Mouse (Mus musculus): ENCODE data around the gene Slc37a1.

Slc37a1 gene

DNA sequence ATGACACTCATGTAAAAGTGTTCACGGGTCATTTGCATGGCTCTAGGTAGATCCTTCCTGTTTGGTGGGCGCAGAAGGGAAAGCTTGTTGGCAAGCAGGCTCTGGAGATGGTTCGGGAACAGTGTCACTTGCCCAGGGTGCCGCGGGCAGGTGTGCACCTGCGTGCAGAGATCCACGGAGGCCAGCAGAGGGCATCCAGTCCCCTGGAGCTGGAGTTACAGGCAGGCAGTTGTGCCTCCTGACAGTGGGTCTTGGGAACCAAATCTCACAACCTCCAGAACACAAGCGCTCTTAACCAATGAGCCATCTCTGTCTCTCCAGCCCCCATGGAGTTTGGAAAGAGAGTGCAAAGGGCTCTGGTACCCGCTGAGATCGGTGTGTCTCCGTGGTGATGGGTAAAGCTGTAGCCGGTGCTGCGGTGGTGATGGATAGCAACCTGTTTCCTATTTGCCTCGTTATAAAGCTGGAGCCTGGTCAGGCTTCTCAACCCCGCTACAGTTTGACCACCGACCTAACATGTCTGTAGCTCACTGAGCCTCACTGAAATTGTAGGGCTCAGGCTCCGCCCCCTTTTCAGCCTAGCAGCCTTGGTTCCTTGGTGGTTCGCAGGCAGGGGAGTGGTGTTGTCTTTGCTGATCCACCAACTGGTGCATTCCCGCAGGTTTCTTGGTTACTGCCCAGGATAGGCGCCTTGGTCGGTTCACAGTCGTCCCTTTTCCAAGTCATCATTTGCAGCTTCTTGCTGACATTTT, 31.1 kb downstream of the Slc37a1 start:
- no peak for DNase-seq (ENCODE audit: low spot score in 2 of 2)

DNA sequence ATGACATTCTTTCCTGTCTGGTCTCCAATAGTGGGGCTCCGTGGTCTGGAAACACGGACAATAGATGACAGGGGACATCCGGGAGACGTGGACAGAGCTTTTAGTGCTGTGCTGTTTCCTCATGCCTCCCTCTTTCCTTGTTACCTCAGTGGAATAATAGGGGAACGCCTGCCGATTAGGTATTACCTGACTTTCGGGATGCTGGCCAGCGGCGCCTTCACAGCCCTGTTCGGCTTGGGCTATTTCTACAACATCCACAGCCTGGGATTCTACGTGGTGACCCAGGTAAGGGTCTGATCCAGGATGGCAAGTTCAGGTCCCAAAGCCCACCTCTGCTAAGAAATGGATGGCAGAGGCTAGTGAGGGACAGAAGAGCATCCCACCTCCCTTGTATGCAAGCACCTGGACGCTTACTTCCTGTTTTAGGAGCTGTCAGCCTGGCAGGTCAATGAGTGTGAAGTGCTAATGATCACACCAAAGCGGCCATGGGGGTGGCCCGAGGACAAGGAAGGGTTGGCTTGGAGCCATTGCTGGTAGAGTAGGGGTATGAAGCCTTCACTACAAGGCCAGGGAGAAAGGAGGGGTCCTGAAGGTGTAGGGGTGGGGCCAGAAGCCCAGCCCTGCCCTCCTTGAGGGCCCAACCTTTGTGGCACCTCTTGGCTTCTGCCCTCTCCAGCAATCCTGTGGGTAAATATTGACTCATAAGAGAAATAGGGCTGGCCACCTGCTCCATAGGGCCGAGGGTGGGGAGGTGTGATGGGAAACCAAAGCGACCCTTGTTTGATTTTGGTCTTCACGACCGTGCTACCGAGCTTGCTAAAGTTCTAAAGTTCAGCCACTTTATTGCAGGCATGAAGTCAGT, 32.5 kb downstream of the Slc37a1 start:
- DNase-seq (ENCODE audit: low spot score in 2 of 2) = no peak

DNA sequence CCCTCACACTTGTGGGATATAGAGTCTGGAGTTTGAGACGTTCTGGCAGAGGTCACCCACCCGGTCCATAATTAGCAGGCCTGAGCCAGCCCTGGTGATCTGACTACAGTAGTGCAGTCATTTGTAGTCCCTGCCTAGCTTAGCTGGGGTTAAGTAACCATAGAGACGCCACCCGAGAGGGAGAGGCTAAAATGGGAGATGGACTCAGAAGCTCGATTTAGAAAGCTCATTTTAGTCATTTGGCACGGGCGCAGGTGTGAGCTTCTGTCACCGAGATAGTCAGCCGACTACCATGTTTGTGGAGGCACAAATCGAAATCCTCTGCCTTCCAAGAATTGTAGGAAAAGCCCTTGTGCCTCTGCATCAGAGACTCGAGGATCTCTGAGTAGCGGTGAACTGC, 34.8 kb downstream of the Slc37a1 start:
- no peak for DNase-seq (ENCODE audit: low spot score in 2 of 2)

DNA sequence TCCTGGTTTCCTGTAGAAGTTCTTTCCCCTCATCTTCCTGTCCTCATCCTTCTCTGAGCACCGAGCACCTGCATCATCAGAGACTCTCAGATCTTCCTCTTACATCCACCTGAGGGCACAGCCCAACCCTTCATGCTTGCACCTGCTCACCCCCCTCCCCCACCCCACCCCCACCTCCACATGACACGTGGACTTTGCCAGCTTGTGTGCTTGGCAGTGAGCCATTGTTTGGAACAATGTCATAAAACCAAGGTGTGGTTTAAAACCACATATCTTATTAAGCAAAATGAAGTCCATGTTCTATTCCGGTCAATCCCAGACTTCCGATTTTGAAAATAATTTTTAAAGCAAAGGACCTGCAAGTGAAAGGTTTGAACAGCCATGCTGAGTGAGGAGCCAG, 35.9 kb downstream of the Slc37a1 start:
- DNase-seq (ENCODE audit: low spot score in 2 of 2) = no peak

DNA sequence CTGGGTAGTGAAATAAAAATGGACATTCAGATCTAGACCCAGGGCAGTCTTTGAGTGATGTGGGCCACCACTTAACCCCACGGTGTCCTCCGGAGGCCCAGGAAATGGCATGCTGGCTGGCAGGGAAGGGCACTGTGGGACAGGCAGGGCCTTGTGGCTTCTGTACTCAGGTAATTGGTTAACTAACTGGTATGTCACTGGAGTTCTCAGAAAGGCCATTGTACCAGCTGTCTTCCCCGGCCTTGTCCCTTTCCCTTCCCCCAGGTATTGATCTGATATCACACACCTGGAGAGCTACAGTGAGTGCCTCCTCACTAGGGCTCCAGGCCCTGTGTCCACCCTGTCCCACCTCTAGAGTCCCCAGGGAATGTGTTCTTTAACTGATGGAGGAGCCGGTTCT, 36.8 kb downstream of the Slc37a1 start:
- no peak for DNase-seq (ENCODE audit: low spot score in 2 of 2)

DNA sequence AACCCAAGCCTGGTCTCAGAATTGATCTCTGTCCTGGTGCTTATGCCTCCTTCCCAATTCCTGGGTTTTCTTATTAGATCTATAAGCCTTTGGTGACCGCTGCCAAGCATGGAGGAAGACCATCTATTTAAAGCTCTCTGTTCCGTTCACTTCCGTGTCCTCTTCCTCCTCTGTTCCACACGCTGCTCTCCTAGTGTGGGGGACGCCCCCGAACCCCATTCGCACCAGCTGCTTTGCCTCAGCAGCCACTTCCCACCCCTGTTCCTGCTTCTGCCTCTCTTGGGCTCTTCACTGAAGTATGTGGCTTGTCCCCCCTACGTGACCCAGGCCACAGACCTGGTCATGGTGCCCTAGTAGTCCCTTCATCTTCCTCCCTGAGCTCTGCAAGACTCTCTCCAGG, 37.6 kb downstream of the Slc37a1 start:
- DNase-seq (ENCODE audit: low spot score in 2 of 2) = no peak

DNA sequence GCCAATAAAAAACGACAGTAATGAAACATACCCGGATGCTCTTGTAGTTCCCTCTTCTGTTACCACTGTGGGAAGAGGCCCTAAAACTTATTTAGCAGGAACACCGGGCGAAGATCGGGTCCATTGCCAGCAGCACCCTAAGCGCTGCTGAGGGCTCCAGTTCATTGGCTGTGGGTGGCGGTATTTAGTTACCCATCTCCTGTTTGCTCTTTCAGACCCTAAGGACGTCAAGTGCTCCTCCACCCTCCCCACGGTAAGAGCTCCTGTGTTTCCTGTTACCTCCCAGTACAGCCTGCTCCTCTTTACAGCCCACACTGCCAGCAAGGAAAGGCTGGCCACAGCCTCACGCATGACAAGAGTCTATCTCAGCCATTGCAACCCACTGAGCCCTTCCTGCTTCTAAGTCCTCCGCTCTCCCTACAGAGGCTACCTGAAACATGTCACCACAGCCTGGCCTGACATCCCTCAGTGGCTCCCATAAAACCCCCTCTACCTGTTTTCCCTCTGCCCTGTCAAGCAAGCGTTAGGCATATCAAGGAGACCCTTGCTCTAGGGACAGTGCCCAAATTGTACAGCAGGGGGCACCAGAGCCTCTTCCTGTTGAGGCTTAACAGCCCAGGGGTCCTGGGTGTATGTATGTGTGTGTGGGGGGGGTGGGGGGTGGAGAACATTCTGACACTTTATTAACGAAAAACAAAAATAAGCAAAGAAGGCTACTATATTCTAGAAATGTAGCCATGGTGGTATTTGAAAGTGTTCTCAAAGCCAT, 39.0 kb downstream of the Slc37a1 start:
- no peak for DNase-seq (ENCODE audit: low spot score in 2 of 2)

DNA sequence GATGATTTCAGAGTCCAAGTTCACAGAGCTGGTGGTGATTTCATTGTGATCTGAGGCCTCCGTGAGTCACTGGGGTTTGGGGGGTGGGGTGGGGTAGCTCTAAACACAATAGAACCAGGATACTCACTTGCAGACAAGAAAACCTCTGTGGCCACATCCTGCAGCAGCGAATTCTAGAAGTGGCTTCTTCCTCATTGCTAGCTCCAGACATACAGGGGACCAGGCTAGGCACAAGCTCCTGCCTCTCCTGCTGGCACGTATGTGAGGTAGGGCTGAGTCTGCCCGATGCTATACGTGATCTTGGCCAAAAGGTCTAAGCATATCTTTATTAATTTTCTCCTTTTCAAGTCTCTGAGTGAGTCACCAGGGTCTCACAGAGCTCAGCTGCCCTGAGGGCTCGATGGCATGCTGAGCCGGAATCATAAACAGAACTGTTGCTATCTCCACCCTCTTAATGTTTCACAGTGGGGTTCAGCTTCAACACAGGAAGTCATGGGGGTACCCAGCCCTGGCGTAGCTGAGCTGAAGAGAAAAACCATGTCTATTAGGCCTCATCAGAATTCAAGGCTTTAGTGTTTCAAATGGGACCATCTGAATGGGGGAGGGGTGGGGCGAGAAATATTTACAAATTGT, 39.7 kb downstream of the Slc37a1 start:
- DNase-seq (ENCODE audit: low spot score in 2 of 2) = no peak

DNA sequence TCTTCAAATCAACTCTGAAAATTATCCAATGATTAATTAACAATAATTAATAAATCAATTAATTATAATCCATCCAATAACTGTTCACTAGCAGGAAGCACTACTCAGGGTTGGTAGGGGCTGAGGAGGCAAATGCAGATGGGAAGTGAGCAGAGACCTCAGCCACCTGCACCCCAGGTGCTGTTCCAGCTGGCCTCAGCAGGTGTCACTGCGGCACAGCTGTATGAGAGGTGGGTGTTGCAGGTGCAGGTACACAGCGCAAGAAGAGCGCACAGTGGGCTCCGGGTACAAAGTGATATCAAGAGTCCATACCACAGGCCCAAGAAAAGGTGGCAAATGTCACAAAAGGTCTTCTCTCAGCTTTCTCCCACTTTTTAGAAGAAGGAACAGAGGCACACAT, 41.9 kb downstream of the Slc37a1 start:
- DNase-seq (ENCODE audit: low spot score in 2 of 2) = no peak

DNA sequence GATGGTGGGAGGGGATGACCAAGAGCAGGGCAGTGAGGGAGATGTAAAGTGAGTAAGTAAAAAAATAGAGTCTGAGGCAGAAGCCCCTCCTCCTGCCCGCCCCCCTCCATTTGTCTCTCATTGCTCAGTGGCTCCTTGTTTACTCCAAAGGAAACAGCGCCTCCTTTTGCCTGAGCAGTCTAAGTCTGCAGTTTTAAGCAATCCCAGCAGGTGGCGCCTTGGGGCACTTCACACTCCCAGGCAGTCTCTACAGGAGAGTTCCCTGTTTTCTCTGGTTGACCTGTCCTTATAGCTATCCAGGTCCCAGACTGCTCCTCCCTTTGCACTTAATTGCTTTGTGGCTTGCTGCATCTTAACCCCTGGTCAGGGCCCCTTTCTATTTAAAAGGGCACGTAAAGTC, 44.0 kb downstream of the Slc37a1 start:
- peak; percentile 47 to 74 for DNase-seq (ENCODE audit: low spot score in 2 of 2)

DNA sequence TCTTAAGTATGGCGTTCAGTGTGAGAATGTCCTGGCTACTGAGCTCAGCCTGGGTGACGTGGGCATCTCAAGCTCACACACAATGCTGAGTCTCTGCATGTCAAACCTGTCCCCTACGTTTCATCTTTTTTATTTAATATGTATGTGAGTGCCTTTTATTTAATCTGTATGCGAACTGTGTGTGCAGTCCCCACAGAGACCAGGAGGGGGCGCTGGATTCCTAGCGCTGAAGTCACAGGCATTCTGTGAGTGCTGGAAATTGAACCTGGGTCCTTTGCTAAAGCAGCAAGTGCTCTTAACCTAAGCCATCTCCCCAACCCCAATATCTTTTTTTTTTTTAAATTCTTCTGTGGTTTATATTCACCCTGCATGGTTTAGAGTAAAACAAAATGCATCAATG, 44.7 kb downstream of the Slc37a1 start:
- DNase-seq (ENCODE audit: low spot score in 2 of 2) = no peak

DNA sequence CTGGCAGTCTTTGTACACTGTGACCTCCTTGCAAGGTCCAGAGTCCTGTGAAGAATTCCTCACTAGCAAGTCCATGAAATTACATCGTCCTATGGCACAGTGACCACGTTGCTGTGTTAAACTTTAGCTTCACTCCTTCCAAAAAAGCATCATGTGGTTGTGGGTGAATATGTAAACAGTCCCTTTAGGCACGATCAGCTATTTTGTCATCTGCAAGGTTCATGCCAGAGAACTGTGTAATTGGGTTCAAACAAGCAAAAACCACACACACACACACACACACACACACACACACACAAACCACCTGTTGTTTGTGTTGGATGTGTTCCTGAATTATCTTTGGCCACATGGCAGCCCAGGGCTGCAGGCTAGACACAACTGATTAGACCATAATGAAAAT, 45.3 kb downstream of the Slc37a1 start:
- DNase-seq (ENCODE audit: low spot score in 2 of 2) = no peak

DNA sequence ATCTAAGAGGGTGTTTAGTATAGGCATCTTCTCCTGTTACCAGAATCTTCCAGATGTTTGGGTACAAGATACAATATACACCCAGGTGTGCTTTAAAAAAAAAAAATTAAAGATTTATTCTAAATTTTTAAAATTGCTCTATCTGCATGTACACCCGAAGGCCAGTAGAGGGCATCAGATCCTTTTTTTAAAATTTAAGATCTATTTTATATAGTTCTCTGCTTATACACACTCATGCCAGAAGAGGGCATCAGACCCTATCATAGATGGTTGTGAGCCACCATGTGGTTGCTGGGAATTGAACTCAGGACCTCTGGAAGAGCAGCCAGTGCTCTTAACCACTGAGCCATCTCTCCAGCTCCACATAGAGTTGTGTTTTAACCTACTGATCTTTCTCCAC, 45.7 kb downstream of the Slc37a1 start:
- DNase-seq (ENCODE audit: low spot score in 2 of 2) = no peak

DNA sequence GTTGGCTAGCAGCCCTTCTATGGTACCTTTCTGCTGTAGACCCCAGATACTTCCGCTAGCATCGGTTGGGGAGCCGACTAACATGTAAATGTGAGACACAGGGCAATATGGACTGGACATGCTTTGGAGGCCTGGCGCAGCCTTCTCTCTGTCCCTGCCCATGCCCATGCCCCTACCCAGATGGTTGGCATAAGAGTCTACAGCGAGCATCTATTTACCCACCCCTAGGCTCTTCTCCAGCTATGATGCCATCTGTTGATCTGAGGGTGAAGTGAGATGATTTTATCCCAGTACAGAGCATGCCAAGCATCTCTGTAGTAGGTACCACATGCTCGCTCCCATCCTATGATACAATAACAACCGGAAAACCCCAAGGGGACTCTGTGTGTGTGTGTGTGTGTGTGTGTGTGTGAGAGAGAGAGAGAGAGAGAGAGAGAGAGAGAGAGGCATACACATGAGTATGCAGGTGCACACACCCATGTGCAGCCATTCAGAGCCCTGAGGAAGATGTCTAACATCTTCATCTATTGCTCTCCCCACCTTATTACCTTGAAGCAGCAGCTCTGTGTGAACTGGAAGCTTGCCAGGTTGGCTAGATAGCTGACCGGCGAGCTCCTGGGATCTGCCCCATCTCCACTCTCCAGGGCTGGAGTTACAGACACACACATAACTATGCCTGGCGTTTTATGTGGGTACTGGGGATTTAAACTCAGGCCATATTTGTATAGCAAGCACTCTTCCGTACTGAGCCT, 48.1 kb downstream of the Slc37a1 start:
- DNase-seq (ENCODE audit: low spot score in 2 of 2) = no peak

DNA sequence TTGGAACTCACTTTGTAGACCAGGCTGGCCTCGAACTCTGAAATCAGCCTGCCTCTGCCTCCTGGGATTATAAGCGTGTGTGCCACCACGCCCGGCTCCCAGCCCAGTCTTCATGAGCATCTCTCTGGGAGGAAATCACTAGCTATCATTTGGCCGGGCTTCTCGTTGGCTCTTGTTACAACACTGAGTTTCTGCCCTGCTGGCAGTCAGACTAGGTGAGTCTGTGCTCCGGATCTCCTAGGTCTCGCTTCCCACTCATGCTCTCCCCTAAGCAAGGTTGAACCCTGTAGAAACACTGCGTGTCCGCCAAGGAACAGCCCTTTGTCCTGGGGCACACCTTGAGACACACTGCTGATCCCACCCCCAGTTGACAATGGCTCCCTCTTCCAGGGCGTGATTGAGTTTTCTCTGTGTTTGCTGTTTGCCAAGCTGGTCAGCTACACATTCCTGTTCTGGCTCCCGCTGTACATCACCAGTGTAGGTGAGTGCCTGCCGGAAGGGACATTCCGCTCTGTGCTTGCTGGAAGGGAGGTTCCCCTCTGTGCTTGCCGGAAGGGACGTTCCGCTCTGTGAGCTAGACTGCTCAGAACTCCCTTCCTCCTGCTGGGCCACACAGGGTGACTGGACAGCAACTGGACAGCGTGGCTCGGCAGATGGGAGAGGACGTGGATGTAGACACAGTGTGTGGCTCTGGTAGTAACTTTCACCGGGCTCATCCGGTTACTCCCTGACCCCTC, 48.9 kb downstream of the Slc37a1 start:
- no peak for DNase-seq (ENCODE audit: low spot score in 2 of 2)

DNA sequence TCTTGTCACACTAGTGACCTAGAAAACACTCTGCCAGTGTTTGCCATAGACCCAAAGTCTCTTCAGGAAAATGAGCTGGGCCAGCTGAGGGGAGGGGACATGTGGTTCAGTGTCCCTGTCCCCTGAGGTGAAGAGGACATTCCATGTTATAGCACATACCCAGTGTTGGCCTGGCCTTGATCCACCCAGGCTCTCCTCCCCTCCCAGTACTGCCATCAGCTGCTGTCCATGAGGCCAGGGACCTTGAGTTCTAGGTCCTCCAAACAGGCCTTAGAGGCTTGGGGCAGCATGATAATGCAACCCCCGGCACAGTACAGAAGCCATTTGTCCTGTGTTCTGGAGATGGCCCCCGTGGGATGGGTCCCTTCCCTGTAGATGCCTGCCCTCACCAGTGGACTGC, 53.2 kb downstream of the Slc37a1 start:
- no peak for DNase-seq (ENCODE audit: low spot score in 2 of 2)

DNA sequence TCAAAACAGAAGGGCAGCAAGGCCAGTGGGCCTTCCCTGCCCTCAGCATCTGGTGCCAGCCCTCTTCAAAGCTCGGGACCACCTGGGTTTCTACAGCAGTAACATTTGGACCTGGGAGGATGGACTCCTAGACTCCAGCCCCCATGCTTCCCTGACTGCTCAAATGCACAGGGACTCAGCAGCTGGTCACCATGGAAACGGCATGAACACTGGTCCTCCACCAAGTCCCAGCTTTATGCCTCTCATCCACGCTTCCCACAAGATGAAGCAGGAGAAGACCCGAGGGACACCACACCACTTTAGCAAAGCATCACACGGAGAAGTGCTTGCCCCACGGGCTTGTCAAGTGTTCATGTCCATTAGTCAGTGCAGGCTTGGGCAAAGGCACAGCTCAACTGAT, 55.6 kb downstream of the Slc37a1 start:
- no peak for DNase-seq (ENCODE audit: low spot score in 2 of 2)

DNA sequence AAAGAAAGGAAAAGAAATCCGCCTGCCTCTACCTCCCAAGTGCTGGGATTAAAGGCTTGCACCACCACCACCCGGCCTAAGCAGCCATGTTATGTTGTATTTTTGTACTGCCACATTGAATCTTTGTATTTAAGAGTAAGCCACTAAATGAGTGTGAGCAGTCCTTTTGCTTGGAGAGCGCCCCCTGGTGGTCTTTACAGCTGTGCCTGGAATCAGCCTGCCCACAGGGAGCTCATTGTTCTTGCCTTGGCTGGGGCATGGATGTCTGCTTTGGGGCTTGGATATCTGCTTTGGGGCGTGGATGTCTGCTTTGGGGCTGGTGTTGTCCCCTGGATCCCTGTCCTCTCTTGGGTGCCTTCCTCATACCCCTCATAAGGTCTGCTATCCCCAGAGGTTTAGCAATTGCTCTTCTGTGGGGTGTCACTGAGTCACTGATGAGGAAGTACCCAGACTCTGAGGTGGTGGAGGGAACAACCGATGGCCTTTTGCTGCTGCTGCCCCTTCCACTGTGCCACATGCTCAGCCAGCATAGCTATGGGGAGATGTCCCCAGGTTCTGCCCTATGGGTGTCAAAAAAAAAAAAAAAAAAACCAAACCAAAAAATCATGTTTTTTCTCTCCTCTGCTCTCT, 57.7 kb downstream of the Slc37a1 start:
- DNase-seq (ENCODE audit: low spot score in 2 of 2) = peak; percentile 42 to 77

DNA sequence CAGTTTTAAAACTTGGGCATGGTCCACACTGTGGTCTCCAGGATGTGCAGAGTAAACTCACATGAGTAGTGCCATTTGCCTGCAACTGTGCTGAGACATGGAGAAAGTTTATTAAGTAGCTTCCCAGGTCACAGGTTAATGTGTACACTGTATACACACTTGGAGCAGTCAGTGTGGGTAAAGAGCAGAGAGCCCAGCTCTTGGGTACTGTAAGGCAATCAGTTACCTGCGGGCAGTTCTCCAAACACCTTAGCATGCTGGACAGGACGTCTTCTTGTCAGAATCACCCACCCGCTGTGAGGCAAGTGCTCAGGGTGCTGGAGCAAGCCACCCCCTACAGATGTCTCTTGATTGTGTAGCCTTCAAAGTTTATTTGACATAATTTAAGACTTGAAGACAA, 58.2 kb downstream of the Slc37a1 start:
- no peak for DNase-seq (ENCODE audit: low spot score in 2 of 2)

DNA sequence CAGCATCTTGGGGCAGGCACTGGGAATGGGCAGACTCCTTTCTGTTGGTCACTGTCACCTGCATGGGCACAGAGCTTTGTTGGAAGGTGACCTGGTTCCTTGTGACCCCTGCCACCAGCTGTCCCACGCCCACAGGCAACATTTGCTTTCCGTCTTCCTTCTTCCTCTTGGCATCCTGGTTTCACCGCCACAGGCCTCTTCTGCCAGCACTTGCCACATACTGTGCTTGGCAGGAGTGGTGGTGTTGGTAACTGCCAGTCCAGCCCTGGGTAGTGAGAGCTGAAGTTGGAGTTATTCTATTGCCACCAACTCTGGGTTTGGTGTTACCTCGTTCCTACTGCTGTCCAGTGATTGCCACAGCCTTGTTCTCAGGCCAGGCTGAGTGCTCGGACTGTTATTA, 61.5 kb downstream of the Slc37a1 start:
- no peak for DNase-seq (ENCODE audit: low spot score in 2 of 2)

All from urinary bladder, postnatal 4 days (tissue).